Mouse (Mus musculus): ENCODE measurements around the gene Gtf2ird2. TPM values are rescaled to one million over a fixed set of nuclear protein-coding genes. Genes with fewer than 3 reads are reported as not detected.

Gene Gtf2ird2
- polyA plus RNA-seq, 1 experiment = 17.6 TPM

- no peak for DNase-seq
- Histone ChIP-seq H3K4me3 (replicated peaks; ENCODE audit: insufficient read depth, low read depth, low read length) (no peak overlapping the region), H3K27ac (ENCODE audit: insufficient read depth, low read length) (no peak overlapping the region), H3K27me3 (ENCODE audit: control insufficient read depth, insufficient read depth, low read length) (no peaks in the 10 kb centered on the region), H3K4me1 (ENCODE audit: control insufficient read depth, insufficient read depth, low read length) (peaks cover 2% of the 10 kb centered on the region; the same call in 1 of the 2 replicates)
- 82% methylated on average over 6 of the region's 6 CpGs for WGBS
- no peak for TF ChIP-seq POLR2A (IDR thresholded peaks at IDR 0.05; ENCODE audit: borderline replicate concordance, insufficient read depth, low read length)
- no peak for TF ChIP-seq CTCF (IDR thresholded peaks at IDR 0.05; ENCODE audit: borderline replicate concordance, insufficient read depth, low read depth, low read length)
Measured at GRCm38 (mm10) chr5:134228249-134228638, 44.4 kb downstream of the Gtf2ird2 start.

DNA sequence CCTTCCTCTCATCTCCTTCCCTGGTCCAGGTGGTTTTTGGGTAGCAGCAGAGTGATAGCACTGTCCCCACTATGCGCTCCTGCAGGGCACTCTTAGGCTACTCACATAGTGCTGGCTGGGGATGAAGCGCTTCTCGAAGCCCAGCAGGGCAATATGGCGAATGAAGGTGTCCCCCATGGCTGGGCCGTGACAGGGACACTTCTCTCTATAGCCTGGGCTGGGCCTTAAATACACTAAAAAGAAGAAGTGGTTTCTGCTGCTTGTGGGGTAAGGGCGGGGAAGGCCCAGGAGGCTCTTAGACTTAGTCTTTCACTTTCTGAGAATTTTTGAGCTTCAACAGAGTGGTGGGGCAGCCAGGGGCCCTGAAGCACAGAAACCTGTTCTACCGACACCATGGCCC is 45.6 kb downstream of the Gtf2ird2 start, which contains the start of gene Ncf1:
TSS of gene Ncf1 (minus strand) at position 235 of the 400 bp plus-strand sequence.
- H3K27me3 ChIP-seq (ENCODE audit: control insufficient read depth, insufficient read depth, low read length) = no peaks in the 10 kb centered on the region
- 90% methylated on average over 7 of the region's 7 CpGs for WGBS
- DNase-seq = no peak
- TF ChIP-seq POLR2A (IDR thresholded peaks at IDR 0.05; ENCODE audit: borderline replicate concordance, insufficient read depth, low read length) = no peak
- no peak for TF ChIP-seq CTCF (IDR thresholded peaks at IDR 0.05; ENCODE audit: borderline replicate concordance, insufficient read depth, low read depth, low read length)
- no peak within 1 kb of the TSS for H3K27ac ChIP-seq (ENCODE audit: insufficient read depth, low read length)
- no peak within 1 kb of the TSS for H3K4me3 ChIP-seq (replicated peaks; ENCODE audit: insufficient read depth, low read depth, low read length)
- H3K4me1 ChIP-seq (ENCODE audit: control insufficient read depth, insufficient read depth, low read length) = peaks cover 2% of the 10 kb centered on the region; the same call in 1 of the 2 replicates

DNA sequence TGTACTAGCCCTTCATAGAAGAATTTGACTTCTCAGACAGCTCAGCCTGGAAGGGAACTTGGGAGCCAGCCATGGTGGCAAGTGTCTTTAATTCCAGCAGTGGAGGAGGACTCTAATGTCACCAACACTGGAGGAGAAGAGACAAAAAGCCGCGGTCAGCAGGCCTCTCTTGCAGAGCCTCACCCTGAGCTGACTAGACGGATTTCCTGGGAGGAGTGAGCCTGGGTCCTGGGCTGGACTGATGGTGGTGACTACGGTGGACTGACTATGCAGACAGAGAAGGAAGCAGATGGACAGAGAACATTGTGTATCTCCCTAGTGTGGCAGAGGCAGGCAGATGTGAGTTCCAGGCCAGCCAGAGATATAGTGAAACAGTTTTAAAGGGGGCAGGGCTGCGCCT is 47.6 kb downstream of the Gtf2ird2 start:
- Histone ChIP-seq H3K27me3 (ENCODE audit: control insufficient read depth, insufficient read depth, low read length) (no peaks in the 10 kb centered on the region), H3K4me3 (replicated peaks; ENCODE audit: insufficient read depth, low read depth, low read length) (no peak overlapping the region), H3K4me1 (ENCODE audit: control insufficient read depth, insufficient read depth, low read length) (peaks cover 2% of the 10 kb centered on the region; the same call in 1 of the 2 replicates), H3K27ac (ENCODE audit: insufficient read depth, low read length) (no peak overlapping the region)
- no peak for DNase-seq
- 76% methylated on average over 5 of the region's 5 CpGs for WGBS
- no peak for TF ChIP-seq CTCF (IDR thresholded peaks at IDR 0.05; ENCODE audit: borderline replicate concordance, insufficient read depth, low read depth, low read length)
- no peak for TF ChIP-seq POLR2A (IDR thresholded peaks at IDR 0.05; ENCODE audit: borderline replicate concordance, insufficient read depth, low read length)

DNA sequence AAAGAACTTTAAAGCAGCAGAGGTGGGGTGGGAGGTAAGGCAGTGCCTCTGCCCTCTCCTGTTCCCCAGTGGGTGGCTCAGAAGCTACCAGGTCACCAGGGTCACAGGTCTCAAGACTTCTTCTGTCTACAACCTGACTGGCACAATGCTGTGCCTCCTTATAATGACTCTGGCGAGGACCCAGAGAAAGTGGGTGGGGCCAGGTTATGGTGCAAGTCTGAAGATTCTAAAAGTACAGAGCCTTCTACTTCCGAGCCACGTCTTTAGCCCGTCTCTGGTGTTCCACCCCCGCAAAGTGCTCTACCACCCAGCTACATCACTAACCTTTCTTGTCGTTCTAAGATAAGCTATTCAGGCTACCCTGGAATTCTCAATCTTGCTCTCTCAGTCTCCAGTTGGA is 48.3 kb downstream of the Gtf2ird2 start:
- H3K4me1 ChIP-seq (ENCODE audit: control insufficient read depth, insufficient read depth, low read length) = peaks cover 2% of the 10 kb centered on the region; the same call in 1 of the 2 replicates
- H3K27me3 ChIP-seq (ENCODE audit: control insufficient read depth, insufficient read depth, low read length) = no peaks in the 10 kb centered on the region
- no peak for DNase-seq
- TF ChIP-seq POLR2A (IDR thresholded peaks at IDR 0.05; ENCODE audit: borderline replicate concordance, insufficient read depth, low read length) (no peak), CTCF (IDR thresholded peaks at IDR 0.05; ENCODE audit: borderline replicate concordance, insufficient read depth, low read depth, low read length) (no peak)
- H3K4me3 ChIP-seq (replicated peaks; ENCODE audit: insufficient read depth, low read depth, low read length) = no peak overlapping the region
- 76% methylated on average over 6 of the region's 6 CpGs for WGBS
- no peak overlapping the region for H3K27ac ChIP-seq (ENCODE audit: insufficient read depth, low read length)

- TF ChIP-seq POLR2A (IDR thresholded peaks at IDR 0.05; ENCODE audit: borderline replicate concordance, insufficient read depth, low read length) (no peak), CTCF (IDR thresholded peaks at IDR 0.05; ENCODE audit: borderline replicate concordance, insufficient read depth, low read depth, low read length) (no peak)
- no peak overlapping the region for H3K27ac ChIP-seq (ENCODE audit: insufficient read depth, low read length)
- WGBS = 57% methylated on average over 7 of the region's 7 CpGs
- no peaks in the 10 kb centered on the region for H3K27me3 ChIP-seq (ENCODE audit: control insufficient read depth, insufficient read depth, low read length)
- no peak for DNase-seq
- peaks cover 2% of the 10 kb centered on the region; the same call in 1 of the 2 replicates for H3K4me1 ChIP-seq (ENCODE audit: control insufficient read depth, insufficient read depth, low read length)
- no peak overlapping the region for H3K4me3 ChIP-seq (replicated peaks; ENCODE audit: insufficient read depth, low read depth, low read length)
Measured at GRCm38 (mm10) chr5:134232568-134232967, 48.7 kb downstream of the Gtf2ird2 start.

DNA sequence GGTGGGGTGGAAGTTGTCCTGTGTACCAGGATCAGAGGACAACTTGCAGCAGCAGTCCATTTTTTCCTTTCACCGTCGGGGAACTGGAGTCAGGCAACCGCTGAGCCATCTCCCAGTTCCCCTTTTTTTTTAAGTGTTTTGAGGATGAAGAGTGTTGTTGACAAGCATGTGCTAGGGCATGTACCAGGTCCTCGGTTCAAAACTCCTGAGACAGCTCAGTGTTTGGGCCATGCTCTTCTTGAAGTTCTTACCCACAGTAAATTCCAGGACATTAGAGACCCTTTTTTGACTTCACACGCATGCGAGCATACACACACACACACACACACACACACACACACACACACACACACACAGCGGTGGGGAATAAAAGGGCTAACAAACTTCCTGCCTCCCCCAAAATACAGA is 49.4 kb downstream of the Gtf2ird2 start:
- TF ChIP-seq CTCF (IDR thresholded peaks at IDR 0.05; ENCODE audit: borderline replicate concordance, insufficient read depth, low read depth, low read length) = no peak
- Histone ChIP-seq H3K27ac (ENCODE audit: insufficient read depth, low read length) (no peak overlapping the region), H3K4me3 (replicated peaks; ENCODE audit: insufficient read depth, low read depth, low read length) (no peak overlapping the region), H3K4me1 (ENCODE audit: control insufficient read depth, insufficient read depth, low read length) (peaks cover 2% of the 10 kb centered on the region; the same call in 1 of the 2 replicates), H3K27me3 (ENCODE audit: control insufficient read depth, insufficient read depth, low read length) (no peaks in the 10 kb centered on the region)
- no peak for DNase-seq
- WGBS = 65% methylated on average over 7 of the region's 7 CpGs

DNA sequence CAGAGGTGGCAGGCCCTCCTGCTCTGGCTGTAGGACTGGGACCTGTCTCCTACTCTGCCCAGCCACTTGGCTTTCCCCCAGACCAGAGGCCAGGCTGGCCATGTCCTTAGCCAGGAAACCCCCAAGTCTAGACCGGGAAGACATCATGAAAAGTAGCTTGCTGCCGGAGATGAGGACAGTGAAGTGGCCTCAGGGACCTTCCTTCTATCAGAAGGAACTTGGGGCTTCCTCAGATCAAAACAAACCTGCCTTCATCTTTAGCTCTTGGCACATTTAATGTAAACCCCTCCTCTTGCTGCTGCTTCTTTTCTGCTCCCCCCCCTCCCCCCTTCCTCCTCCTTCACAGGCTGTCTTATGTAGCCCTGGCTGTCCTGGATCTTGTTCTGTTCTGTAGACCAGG is 50.4 kb downstream of the Gtf2ird2 start:
- H3K4me3 ChIP-seq (replicated peaks; ENCODE audit: insufficient read depth, low read depth, low read length) = no peak overlapping the region
- 41% methylated on average over 2 of the region's 2 CpGs for WGBS
- peaks cover 2% of the 10 kb centered on the region; the same call in 1 of the 2 replicates for H3K4me1 ChIP-seq (ENCODE audit: control insufficient read depth, insufficient read depth, low read length)
- DNase-seq = no peak
- TF ChIP-seq POLR2A (IDR thresholded peaks at IDR 0.05; ENCODE audit: borderline replicate concordance, insufficient read depth, low read length) (no peak), CTCF (IDR thresholded peaks at IDR 0.05; ENCODE audit: borderline replicate concordance, insufficient read depth, low read depth, low read length) (no peak)
- H3K27ac ChIP-seq (ENCODE audit: insufficient read depth, low read length) = no peak overlapping the region
- H3K27me3 ChIP-seq (ENCODE audit: control insufficient read depth, insufficient read depth, low read length) = no peaks in the 10 kb centered on the region

DNA sequence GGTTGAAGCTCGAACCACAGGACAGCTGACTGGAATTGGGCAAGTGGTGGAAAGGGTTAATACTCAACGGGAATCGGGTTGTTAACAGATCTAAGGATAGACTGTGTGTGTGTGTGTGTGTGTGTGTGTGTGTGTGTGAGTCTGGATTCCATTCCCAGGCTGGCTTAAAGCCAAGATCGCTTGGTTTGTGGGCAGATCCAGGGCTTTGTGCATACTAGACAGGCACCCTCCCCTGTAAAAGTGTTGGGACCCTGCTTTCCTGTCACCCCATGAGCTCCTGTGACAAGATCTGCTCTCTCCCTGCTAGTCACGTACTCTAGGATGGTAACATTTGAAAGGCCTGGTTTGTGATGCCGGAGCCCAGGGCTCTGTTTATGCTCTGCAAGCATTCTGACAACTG is 51.3 kb downstream of the Gtf2ird2 start:
- Histone ChIP-seq H3K4me3 (replicated peaks; ENCODE audit: insufficient read depth, low read depth, low read length) (no peak overlapping the region), H3K27ac (ENCODE audit: insufficient read depth, low read length) (no peak overlapping the region), H3K4me1 (ENCODE audit: control insufficient read depth, insufficient read depth, low read length) (peaks cover 2% of the 10 kb centered on the region; the same call in 1 of the 2 replicates), H3K27me3 (ENCODE audit: control insufficient read depth, insufficient read depth, low read length) (no peaks in the 10 kb centered on the region)
- WGBS = 28% methylated on average over 6 of the region's 6 CpGs
- DNase-seq = no peak
- TF ChIP-seq CTCF (IDR thresholded peaks at IDR 0.05; ENCODE audit: borderline replicate concordance, insufficient read depth, low read depth, low read length) (no peak), POLR2A (IDR thresholded peaks at IDR 0.05; ENCODE audit: borderline replicate concordance, insufficient read depth, low read length) (no peak)
